Mouse (Mus musculus) cerebellum, postnatal 4 days (tissue): ENCODE data around the gene Ostc.
A peak's percentile ranks its signal among the peaks of the same experiment; 100 is the strongest.

ENCODE experiments used
- DNase-seq, 2 experiments: peaks; one replicate each; pipeline ENCODE4 v3.0.0; 2022; ENCODE audit warnings: low spot score in 2 of 2, mixed read lengths in 1 of 2

Ostc gene

DNA sequence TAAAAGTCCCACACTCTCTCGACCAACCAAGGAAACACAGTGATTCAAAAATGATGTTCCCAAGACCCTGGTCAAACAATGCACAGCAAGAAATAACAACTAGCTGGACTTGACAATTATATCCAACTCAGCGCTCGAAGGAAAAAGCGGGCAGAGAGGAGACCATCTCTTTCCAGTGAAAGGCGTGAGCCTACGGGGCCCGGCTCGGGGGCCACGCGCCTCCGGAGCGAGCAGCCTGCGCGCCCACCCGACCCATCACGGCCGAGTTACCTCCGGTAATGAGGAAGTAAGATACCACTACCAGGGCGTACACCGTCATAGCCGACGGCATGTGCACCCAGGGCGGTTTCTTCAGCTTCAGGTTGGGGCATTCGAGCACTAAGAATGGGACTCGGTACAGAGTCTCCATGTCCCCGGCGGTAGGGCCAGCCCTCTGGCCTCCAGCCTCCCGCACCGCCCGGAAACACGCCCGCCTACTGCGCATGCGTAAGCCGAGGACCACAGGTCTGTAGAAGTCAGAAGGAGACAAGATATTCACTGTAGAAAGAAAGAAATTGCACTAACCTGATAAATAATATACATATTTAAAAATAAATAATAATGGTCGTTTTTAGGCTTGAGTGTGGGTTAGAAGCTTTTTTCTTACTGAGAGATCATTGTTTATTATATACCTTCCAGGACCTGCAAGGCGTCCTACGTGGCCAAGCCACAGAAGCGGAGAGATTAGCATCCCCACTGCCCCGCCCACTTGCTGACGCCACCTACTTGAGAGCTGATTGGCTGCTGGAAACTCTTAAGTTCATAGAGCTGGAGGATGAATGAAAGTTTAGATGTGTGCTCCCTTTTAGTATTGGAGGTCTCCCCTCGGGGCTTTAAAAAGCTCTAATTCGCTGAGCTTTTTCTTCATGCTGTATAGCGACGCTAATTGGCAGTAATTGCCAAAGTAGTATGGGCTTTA is at the start of gene Ostc:
Ostc (minus strand) TSS at position 478 of the 958 bp plus-strand sequence.
- peak; percentile 85 to 90 for DNase-seq

- DNase-seq = no peak
Measured at GRCm38 (mm10) chr3:130758157-130758841, 49.1 kb upstream of the Ostc start.

DNA sequence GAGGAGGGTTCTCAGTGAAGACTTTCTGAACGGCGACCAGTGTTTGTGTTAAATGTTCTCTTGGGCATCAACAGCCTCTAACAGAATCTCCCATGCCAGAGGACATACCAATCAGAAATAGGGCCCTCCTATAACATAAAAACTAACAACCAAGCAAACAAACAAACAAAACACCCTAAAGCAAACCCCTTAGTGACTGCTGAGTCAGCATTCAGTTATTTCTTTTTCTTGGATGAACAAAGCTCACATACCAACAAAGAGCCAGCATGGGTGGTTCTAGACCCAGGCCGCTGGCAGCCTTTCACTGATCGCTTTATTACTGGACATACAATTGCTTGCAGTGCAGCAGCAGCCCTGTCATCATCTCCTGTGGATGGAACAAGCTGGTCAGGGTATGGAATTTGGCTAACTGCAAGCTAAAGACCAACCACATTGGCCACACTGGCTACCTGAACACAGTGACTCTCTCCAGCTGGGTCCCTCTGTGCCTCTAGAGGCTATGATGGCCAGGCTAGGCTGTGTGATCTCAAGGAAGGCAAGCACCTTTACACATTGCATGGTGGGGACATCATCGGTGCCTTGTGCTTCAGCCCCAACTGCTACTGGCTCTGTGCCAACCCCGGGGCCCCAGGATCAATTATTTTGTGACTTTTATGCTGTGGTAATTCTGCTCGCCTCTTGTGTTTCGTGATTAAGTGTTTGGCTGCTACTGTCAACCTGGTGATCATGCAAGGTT is 48.0 kb upstream of the Ostc start:
- no peak for DNase-seq

DNA sequence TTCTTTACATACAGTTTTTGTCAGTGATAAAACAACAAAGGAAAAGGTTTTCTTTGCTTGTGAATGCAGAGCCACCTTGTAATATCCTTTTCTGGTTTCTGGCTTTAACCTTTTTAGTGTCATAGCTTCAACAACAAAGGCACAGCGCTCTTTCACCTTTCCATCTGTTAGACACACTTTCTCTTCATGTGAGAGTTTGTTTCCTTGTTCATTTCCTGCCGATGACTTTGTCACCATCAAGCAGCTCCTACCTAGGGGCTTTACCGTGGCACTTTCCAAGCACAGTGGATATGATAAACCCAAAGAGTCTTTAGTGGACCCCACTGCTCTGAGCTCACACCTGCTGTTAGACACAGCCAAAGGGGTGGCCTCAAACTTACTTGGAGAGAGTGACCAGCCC is 40.0 kb upstream of the Ostc start:
- no peak for DNase-seq

DNA sequence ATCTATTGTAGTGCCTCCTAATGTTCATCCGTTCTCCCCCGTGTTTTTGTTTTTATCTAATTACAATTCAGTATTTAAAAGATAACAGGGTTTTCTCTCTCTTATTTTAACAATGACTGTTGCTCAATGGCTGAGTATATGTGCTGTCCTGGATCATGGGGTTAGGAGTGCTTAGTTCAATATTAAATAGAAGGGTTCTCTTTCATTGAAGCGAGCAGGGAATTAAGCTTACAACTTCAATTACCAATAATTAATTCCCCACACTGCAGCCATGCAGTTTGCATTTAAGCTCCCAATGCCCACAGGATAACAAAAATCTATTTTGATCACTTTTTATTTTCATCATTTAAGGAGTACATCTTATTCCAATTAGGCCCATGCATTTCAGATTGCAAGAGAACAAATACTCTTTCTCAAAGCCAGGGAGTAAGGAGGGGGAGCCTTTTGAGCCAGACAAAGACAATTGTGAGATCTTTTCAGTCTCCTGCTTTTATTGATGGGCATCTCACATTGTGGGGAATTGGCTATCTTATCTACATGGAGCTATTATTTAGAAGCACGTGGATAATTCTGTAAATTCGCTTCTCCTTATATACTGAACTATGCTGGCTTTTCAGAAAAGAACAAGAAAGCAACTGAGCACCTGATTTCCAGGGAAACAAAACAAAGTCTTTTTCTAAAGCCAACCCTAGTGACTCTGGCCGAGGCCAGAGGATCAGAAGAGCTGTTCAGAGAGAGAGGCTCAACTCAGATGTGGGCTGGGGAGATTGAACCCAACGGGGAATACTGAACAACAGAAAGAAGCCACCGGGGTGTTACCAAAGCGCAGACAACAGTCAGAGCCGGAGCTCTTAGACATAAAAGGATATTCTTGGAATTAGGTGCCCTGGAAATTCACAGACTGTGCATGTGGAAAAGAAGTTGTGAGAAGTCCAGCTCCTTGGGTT is 37.7 kb upstream of the Ostc start:
- DNase-seq = no peak

- DNase-seq = no peak
Measured at GRCm38 (mm10) chr3:130737652-130738361, 28.6 kb upstream of the Ostc start.

- DNase-seq = no peak
Measured at GRCm38 (mm10) chr3:130736758-130737157, 27.5 kb upstream of the Ostc start.

GRCm38 (mm10) chr3:130730189-130730653 is 21.0 kb upstream of the Ostc start, which contains the start of gene Rpl34:
Rpl34 (minus strand) TSS chr3:130730398.
- peak; percentile 81 to 90 for DNase-seq

GRCm38 (mm10) chr3:130729472-130730188 is 20.4 kb upstream of the Ostc start:
- peak; percentile 34 to 42 for DNase-seq

DNA sequence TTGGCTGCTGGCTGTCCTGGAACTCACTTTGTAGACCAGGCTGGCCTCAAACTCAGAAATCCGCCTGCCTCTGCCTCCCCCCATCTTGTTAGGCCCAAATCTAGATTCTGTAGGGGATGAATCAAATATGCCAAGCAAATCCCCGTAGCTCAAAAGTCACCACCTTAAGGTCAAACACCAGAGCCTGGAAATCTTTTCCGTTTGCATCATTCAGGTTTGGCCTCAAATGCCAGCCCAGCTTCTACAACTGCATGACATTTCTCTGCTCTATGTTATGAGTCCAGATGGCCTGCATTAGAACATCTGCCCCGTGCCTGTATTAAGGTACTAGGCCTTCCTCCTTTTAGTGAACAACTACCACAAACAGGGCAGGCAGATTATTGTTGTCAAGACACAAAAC is 18.4 kb upstream of the Ostc start:
- DNase-seq = no peak

GRCm38 (mm10) chr3:130727036-130727435 is 17.8 kb upstream of the Ostc start:
- DNase-seq = no peak

GRCm38 (mm10) chr3:130725718-130726117 is 16.5 kb upstream of the Ostc start:
- no peak for DNase-seq

GRCm38 (mm10) chr3:130722733-130723478 is 13.7 kb upstream of the Ostc start:
- no peak for DNase-seq

DNA sequence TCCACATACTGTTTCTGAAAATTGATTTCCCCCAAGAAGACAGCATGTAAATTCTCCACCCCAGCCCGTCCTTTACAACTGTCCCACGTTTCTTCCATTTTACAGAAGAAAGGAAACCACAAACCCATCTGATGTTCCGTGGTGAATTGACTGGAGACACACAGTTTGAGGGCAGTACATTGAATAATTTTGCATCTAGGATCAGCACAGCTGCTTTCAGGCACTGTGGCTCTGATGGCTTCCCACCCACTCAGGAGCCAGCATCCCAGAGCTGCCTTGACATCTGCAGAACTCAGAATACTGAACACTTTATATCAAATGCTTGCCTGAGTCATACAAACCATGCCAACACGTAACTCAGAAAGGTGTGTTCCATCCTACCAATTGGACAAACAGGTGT is 11.0 kb upstream of the Ostc start:
- DNase-seq = no peak

DNA sequence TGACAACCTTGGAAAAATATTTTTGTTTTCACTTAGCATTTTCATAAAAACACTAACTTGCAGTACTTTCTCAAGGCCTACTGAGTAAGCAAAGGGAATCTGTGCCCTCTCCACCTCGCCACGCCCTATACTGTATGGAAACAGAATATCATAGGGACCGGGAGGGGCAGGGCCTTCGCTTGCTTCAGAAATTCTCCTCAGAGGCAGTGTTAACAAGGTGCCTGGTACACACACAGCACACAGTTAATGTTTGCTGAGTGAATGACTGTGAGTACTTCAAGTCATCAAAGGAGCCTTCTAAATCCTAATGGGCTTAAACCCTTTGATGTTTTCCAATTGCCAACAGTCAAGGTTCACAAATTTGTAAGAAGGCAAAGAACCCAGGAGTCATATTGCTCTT is 9.6 kb upstream of the Ostc start:
- DNase-seq = no peak

GRCm38 (mm10) chr3:130716555-130716954 is 7.3 kb upstream of the Ostc start:
- no peak for DNase-seq

DNA sequence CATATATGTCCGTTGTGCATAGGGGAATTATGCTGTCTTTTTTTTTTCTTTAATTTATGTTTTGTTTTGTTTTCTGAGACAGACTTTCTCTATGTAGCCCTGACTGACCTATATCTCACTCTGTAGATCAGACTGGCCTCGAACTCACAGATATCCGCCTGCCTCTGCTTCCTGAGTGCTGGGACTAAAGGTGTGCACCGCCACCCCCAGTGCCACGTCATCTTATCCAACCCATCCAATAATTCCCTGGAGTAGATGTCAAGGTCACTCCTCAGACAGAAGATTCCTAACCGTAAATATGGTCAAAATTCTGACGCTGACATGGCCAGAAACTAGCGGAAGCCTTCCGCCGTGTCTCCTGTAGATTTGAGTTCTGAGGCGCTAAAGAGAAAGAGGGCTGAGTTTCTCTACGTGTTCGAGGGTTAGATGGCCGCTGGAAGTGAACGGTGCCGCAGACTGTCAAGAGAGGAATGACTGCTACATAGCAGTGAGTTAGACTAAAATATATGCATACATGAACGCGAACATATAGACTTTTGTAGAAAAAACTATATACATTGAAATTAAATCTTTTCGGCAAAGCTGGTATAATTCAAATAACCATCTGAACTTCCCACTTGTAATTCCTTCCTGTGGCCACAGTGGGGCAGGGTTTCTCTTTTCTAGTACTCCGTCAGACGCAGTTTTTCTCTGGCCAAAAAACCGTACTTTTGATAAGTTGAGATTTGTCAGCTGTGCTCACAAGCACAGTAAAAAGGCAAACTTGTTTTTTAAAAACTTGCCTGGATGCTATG is 5.7 kb upstream of the Ostc start:
- DNase-seq = peak; percentile 43 to 60

DNA sequence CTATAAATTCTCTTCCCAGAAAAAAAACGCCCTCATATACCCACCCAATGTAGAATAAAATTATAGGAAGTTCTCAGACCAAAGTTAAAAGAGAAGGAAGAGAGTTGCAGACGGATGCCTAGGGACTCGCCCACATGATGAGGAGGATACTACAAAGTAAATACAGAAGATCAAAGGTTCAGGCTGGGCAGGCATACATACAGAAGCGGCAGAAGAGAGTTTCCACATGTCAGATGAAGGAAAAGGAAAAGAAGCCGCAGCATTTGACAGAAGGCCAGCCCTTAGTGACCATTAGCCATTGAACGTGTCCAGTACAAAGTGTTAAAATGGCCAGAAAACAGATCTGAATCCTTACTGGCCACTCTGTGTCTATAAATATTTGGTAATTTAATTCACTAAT is 3.6 kb upstream of the Ostc start:
- no peak for DNase-seq
